Mouse (Mus musculus) layer of hippocampus, postnatal 14 days (tissue): ENCODE measurements at regions not wholly inside any gene's neighbourhood (a gene's known extent, or its start where the extent isn't known, plus 50 kb on each side); places are given as distances from the start of the nearest gene placed in this dataset.

Experiments
- DNase-seq, 2 experiments: peaks; one replicate each; pipeline ENCODE4 v3.0.0; 2021 to 2022; ENCODE audit warnings: low spot score in 2 of 2, mixed read lengths in 1 of 2

- DNase-seq: no peak
Measured at GRCm38 (mm10) chr19:55011341-55011740, 115.7 kb downstream of the Gpam start.

- no peak for DNase-seq
Measured at GRCm38 (mm10) chr19:55008463-55009146, 118.4 kb downstream of the Gpam start.

- DNase-seq: no peak
Measured at GRCm38 (mm10) chr19:54989982-54990381, 137.1 kb downstream of the Gpam start.

- DNase-seq: no peak
Measured at GRCm38 (mm10) chr19:54984541-54984940, 142.5 kb downstream of the Gpam start.

GRCm38 (mm10) chr19:54982801-54983200 lies 144.2 kb downstream of the Gpam start:
- no peak for DNase-seq

- DNase-seq: no peak
Measured at GRCm38 (mm10) chr19:54971440-54972211, 155.4 kb downstream of the Gpam start.

- no peak for DNase-seq
Measured at GRCm38 (mm10) chr19:54958328-54958727, 168.7 kb downstream of the Gpam start.

- DNase-seq: no peak
Measured at GRCm38 (mm10) chr19:54955096-54955495, 171.9 kb downstream of the Gpam start.

GRCm38 (mm10) chr19:54952546-54952945 lies 174.5 kb downstream of the Gpam start:
- DNase-seq: no peak

- no peak for DNase-seq
Measured at GRCm38 (mm10) chr19:54948359-54949127, 178.5 kb downstream of the Gpam start.

- no peak for DNase-seq
Measured at GRCm38 (mm10) chr19:54947583-54947982, 179.5 kb downstream of the Gpam start.

- no peak for DNase-seq
Measured at GRCm38 (mm10) chr19:54932579-54932978, 194.5 kb downstream of the Gpam start.

GRCm38 (mm10) chr19:54925888-54926287 lies 201.2 kb downstream of the Gpam start:
- no peak for DNase-seq

- no peak for DNase-seq
Measured at GRCm38 (mm10) chr19:54919597-54919996, 207.4 kb downstream of the Gpam start.

- DNase-seq: peak in 1 of 2 experiments; percentile 10
Measured at GRCm38 (mm10) chr19:54893622-54894021, 233.4 kb downstream of the Gpam start.

- no peak for DNase-seq
Measured at GRCm38 (mm10) chr19:54867078-54867477, 260.0 kb downstream of the Gpam start.

GRCm38 (mm10) chr19:54855190-54855589 lies 271.8 kb downstream of the Gpam start:
- no peak for DNase-seq

GRCm38 (mm10) chr19:54838231-54838630 lies 288.8 kb downstream of the Gpam start:
- no peak for DNase-seq

GRCm38 (mm10) chr19:54836451-54836850 lies 290.6 kb downstream of the Gpam start:
- peak in 1 of 2 experiments; percentile 64 for DNase-seq

- no peak for DNase-seq
Measured at GRCm38 (mm10) chr19:54822161-54822560, 304.9 kb downstream of the Gpam start.

GRCm38 (mm10) chr19:54820587-54820986 lies 306.5 kb downstream of the Gpam start:
- no peak for DNase-seq
